Mouse (Mus musculus): ENCODE measurements at regions not wholly inside any gene's neighbourhood (a gene's known extent, or its start where the extent isn't known, plus 50 kb on each side); places are given as distances from the start of the nearest gene placed in this dataset.

DNA sequence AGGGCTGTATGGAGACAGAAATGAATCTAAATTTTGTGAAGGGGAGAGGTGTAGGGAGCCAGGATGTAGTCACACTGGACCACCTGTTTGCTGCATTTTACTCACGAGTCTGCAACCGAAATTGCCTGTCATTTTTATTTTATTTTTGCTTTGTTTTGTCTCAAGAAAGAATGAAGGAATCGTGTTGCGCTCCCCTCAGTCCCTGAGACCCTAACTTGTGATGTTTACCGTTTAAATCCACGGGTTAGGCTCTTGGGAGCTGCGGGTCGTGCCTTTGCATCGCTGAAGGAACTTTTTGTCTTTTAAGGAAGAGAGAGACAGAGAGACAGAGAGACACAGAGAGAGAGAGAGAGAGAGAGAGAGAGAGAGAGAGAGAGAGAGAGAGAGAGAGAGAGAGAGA, 420.2 kb upstream of the Ubash3b start:
- TF ChIP-seq CTCF (IDR thresholded peaks at IDR 0.05; ENCODE audit: low read depth): no peak
- TF ChIP-seq EP300 (IDR thresholded peaks at IDR 0.05; ENCODE audit: low read depth): no peak

All from liver, embryonic 14.5 days (tissue).